Comparison of ENCODE assay signal across 26 mouse cellular contexts in genomic region chr6:34906125-34906524, GRCm38 (mm10). TPM values are rescaled to one million over a fixed set of nuclear protein-coding genes. Genes with fewer than 3 reads are reported as not detected.
DNase-seq lines count a peak whose midpoint lies in the region; ATAC-seq and TF ChIP-seq lines count a peak whose summit lies in the region.
"Had no signal": no experiment of that assay in that cellular context is flagged by ENCODE, and none has a peak within 500 bp of the region (broad histone marks: within the 10 kb centered on the region; RNA-seq: fewer than 3 reads in every experiment).

No protein-coding gene starts in this region.

- no peak overlapping the region for H3K4me3 ChIP-seq in gastrocnemius, adult 2 months
- no peak overlapping the region for H3K4me3 ChIP-seq in kidney, postnatal 0 days (replicated peaks; ENCODE audit: low read depth, low read length)
- no peak overlapping the region for H3K4me3 ChIP-seq in kidney, embryonic 15.5 days (replicated peaks)
- H3K4me3 ChIP-seq in stomach, postnatal 0 days (ENCODE audit: low read depth, low read length), result no peak overlapping the region
- H3K4me3 ChIP-seq: embryonic facial prominence, embryonic 15.5 days; forebrain, embryonic 10.5 days; hindbrain, embryonic 13.5 days; midbrain, embryonic 12.5 days; myocyte; stomach, embryonic 15.5 days had no signal

- no peak for TF ChIP-seq CTCF in gastrocnemius, adult 2 months (IDR thresholded peaks at IDR 0.05)
- TF ChIP-seq CTCF in kidney, postnatal 0 days (IDR thresholded peaks at IDR 0.05; ENCODE audit: low read depth), result peak; percentile 25; the same call in 1 of the 2 replicates
- peak; percentile 35 for TF ChIP-seq CTCF in stomach, postnatal 0 days (IDR thresholded peaks at IDR 0.05; ENCODE audit: low read depth)

- H3K27ac ChIP-seq in gastrocnemius, adult 2 months, result peak overlapping the region; percentile 69
- H3K27ac ChIP-seq in kidney, postnatal 0 days, result no peak overlapping the region
- H3K27ac ChIP-seq in kidney, embryonic 15.5 days, result no peak overlapping the region
- H3K27ac ChIP-seq in stomach, postnatal 0 days (replicated peaks), result no peak overlapping the region
- H3K27ac ChIP-seq: embryonic facial prominence, embryonic 15.5 days; forebrain, embryonic 10.5 days; hindbrain, embryonic 13.5 days; midbrain, embryonic 12.5 days; stomach, embryonic 15.5 days had no signal

- H3K9ac ChIP-seq in kidney, postnatal 0 days (ENCODE audit: low read depth, low read length), result no peak overlapping the region
- H3K9ac ChIP-seq in kidney, embryonic 15.5 days, result no peak overlapping the region
- H3K9ac ChIP-seq in stomach, postnatal 0 days (ENCODE audit: low read length), result no peak overlapping the region
- H3K9ac ChIP-seq: embryonic facial prominence, embryonic 15.5 days; hindbrain, embryonic 13.5 days; lung, embryonic 14.5 days; midbrain, embryonic 12.5 days; stomach, embryonic 15.5 days had no signal

- H3K4me1 ChIP-seq in kidney, postnatal 0 days (replicated peaks; ENCODE audit: insufficient read depth, low read length), result no peaks in the 10 kb centered on the region
- peaks cover 37% of the 10 kb centered on the region for H3K4me1 ChIP-seq in kidney, embryonic 15.5 days
- H3K4me1 ChIP-seq in stomach, postnatal 0 days (replicated peaks; ENCODE audit: control insufficient read depth, insufficient read depth), result no peaks in the 10 kb centered on the region

- no peak overlapping the region for H3K4me2 ChIP-seq in kidney, postnatal 0 days (ENCODE audit: low read length)
- no peak overlapping the region for H3K4me2 ChIP-seq in kidney, embryonic 15.5 days
- no peak overlapping the region for H3K4me2 ChIP-seq in stomach, postnatal 0 days (replicated peaks; ENCODE audit: low read depth)
- H3K4me2 ChIP-seq: embryonic facial prominence, embryonic 15.5 days; hindbrain, embryonic 13.5 days; lung, embryonic 14.5 days; midbrain, embryonic 12.5 days; stomach, embryonic 15.5 days had no signal

- DNase-seq in gastrocnemius, adult 2 months, result no peak
- DNase-seq in gastrocnemius, postnatal 10 days, result no peak
- DNase-seq in kidney, postnatal 0 days (ENCODE audit: low spot score), result no peak
- peak; percentile 18 for DNase-seq in thymus, postnatal 0 days (ENCODE audit: low spot score)
- DNase-seq in thymus, postnatal 25 days, result no peak
- no peak for DNase-seq in stomach, postnatal 0 days (ENCODE audit: low spot score)
- DNase-seq in neural tube, embryonic 10.5 days (ENCODE audit: extremely low spot score, low spot score), result no peak
- DNase-seq: adrenal gland, postnatal 25 days; cerebellum, adult 2 months; cerebellum, postnatal 36 days; layer of hippocampus, adult 9-11 months; lung, embryonic 14.5 days; thymus, adult 2 months had no signal

- intact Hi-C loops in gastrocnemius, adult 2 months (cut with DNase I), result no loop called here

- H3K27me3 ChIP-seq in kidney, postnatal 0 days (ENCODE audit: insufficient read depth, low read length), result no peaks in the 10 kb centered on the region
- no peaks in the 10 kb centered on the region for H3K27me3 ChIP-seq in kidney, embryonic 15.5 days
- no peaks in the 10 kb centered on the region for H3K27me3 ChIP-seq in stomach, postnatal 0 days (ENCODE audit: control insufficient read depth, insufficient read depth, low read length)
- H3K27me3 ChIP-seq: embryonic facial prominence, embryonic 15.5 days; hindbrain, embryonic 13.5 days; midbrain, embryonic 12.5 days; stomach, embryonic 15.5 days had no signal

- no peak for ATAC-seq in kidney, postnatal 0 days (replicated peaks; ENCODE audit: low FRiP score, low read depth)
- ATAC-seq in kidney, embryonic 15.5 days (replicated peaks; ENCODE audit: low FRiP score), result no peak
- no peak for ATAC-seq in stomach, postnatal 0 days (ENCODE audit: low FRiP score, low TSS enrichment)

- peaks cover 33% of the 10 kb centered on the region for H3K36me3 ChIP-seq in kidney, postnatal 0 days (ENCODE audit: insufficient read depth, low read length)
- peaks cover 65% of the 10 kb centered on the region for H3K36me3 ChIP-seq in kidney, embryonic 15.5 days
- H3K36me3 ChIP-seq in stomach, postnatal 0 days (ENCODE audit: control insufficient read depth, insufficient read depth, low read length), result peaks cover 7% of the 10 kb centered on the region; the same call in 1 of the 2 replicates

- H3K9me3 ChIP-seq in kidney, postnatal 0 days (replicated peaks; ENCODE audit: low read length), result no peaks in the 10 kb centered on the region
- H3K9me3 ChIP-seq in kidney, embryonic 15.5 days (replicated peaks), result no peaks in the 10 kb centered on the region
- H3K9me3 ChIP-seq in stomach, postnatal 0 days (ENCODE audit: control insufficient read depth, low read length), result no peaks in the 10 kb centered on the region
- H3K9me3 ChIP-seq: embryonic facial prominence, embryonic 15.5 days; forebrain, embryonic 10.5 days; G1E; hindbrain, embryonic 13.5 days; midbrain, embryonic 12.5 days; stomach, embryonic 15.5 days had no signal

- WGBS in kidney, postnatal 0 days, result 65% methylated on average over 2 of the region's 2 CpGs
- 78% methylated on average over 2 of the region's 2 CpGs for WGBS in kidney, embryonic 15.5 days
- 40% methylated on average over 2 of the region's 2 CpGs for WGBS in stomach, postnatal 0 days

- TF ChIP-seq EP300 in stomach, postnatal 0 days (optimal IDR thresholded peaks at IDR 0.05), result no peak

RNA-seq across cellular contexts. Expression of gene Wdr91, which starts 4.6 kb away (rescaled TPM):
- total RNA-seq in gastrocnemius, adult 2 months (2021), result 1 to 10 TPM; 5.2 to 8.0 TPM
- 10 to 100 TPM; 12.0 to 15.6 TPM for total RNA-seq in gastrocnemius, postnatal 10 days (2021)
- polyA plus RNA-seq in kidney, postnatal 0 days (2015; fragmentation: Nextera tagmentation; extraction: Ambion mirVana), result 10.2 and 10.6 TPM in 2 replicates
- 9.9 and 11.8 TPM in 2 replicates for polyA plus RNA-seq in kidney, embryonic 15.5 days (2015; fragmentation: Nextera tagmentation; extraction: Ambion mirVana)
- 15.4 and 17.6 TPM in 2 replicates for polyA plus RNA-seq in thymus, postnatal 0 days (2015; fragmentation: Nextera tagmentation; extraction: Ambion mirVana)
- 4.5 and 5.0 TPM in 2 replicates for polyA plus RNA-seq in stomach, postnatal 0 days (2015; fragmentation: Nextera tagmentation; extraction: Ambion mirVana)

RNA-seq across cellular contexts. Expression of gene Stra8, which starts 13.8 kb away (rescaled TPM):
- not detected for total RNA-seq in gastrocnemius, adult 2 months (2021)
- total RNA-seq in gastrocnemius, postnatal 10 days (2021), result not detected
- not detected in 2 replicates for polyA plus RNA-seq in kidney, postnatal 0 days (2015; fragmentation: Nextera tagmentation; extraction: Ambion mirVana)
- not detected in 2 replicates for polyA plus RNA-seq in kidney, embryonic 15.5 days (2015; fragmentation: Nextera tagmentation; extraction: Ambion mirVana)
- 1.6 and 2.0 TPM in 2 replicates for polyA plus RNA-seq in thymus, postnatal 0 days (2015; fragmentation: Nextera tagmentation; extraction: Ambion mirVana)
- 0.10 TPM in 1 of 2 replicates, not detected in the other for polyA plus RNA-seq in stomach, postnatal 0 days (2015; fragmentation: Nextera tagmentation; extraction: Ambion mirVana)
- total RNA-seq: adrenal gland, postnatal 25 days; gastrocnemius, postnatal 36 days; left cerebral cortex, adult 8-10 months; neutrophil, adult 5-6 weeks had no signal
- polyA plus RNA-seq: cerebellum, adult 2 months; embryonic facial prominence, embryonic 15.5 days; forebrain, embryonic 10.5 days; G1E; hindbrain, embryonic 13.5 days; intestine, embryonic 14.5 days; limb, embryonic 11.5 days; lung, embryonic 14.5 days; midbrain, embryonic 12.5 days; myocyte; stomach, embryonic 15.5 days had no signal

RNA-seq across cellular contexts. Expression of gene Cyren, which starts 28.3 kb away (rescaled TPM):
- total RNA-seq in gastrocnemius, adult 2 months (2021), result 1 to 10 TPM; 2.8 to 3.7 TPM
- total RNA-seq in gastrocnemius, postnatal 10 days (2021), result 1 to 10 TPM; 5.6 TPM
- polyA plus RNA-seq in kidney, postnatal 0 days (2015; fragmentation: Nextera tagmentation; extraction: Ambion mirVana), result 9.6 and 9.9 TPM in 2 replicates
- 11.9 and 15.6 TPM in 2 replicates for polyA plus RNA-seq in kidney, embryonic 15.5 days (2015; fragmentation: Nextera tagmentation; extraction: Ambion mirVana)
- polyA plus RNA-seq in thymus, postnatal 0 days (2015; fragmentation: Nextera tagmentation; extraction: Ambion mirVana), result 14.5 and 15.1 TPM in 2 replicates
- polyA plus RNA-seq in stomach, postnatal 0 days (2015; fragmentation: Nextera tagmentation; extraction: Ambion mirVana), result 5.8 and 5.9 TPM in 2 replicates

RNA-seq across cellular contexts. Expression of gene Tmem140, which starts 43.2 kb away (rescaled TPM):
- total RNA-seq in gastrocnemius, adult 2 months (2021), result 10 to 100 TPM; 26.4 to 32.9 TPM
- total RNA-seq in gastrocnemius, postnatal 10 days (2021), result 10 to 100 TPM; 12.6 to 12.9 TPM
- polyA plus RNA-seq in kidney, postnatal 0 days (2015; fragmentation: Nextera tagmentation; extraction: Ambion mirVana), result 6.2 and 7.3 TPM in 2 replicates
- polyA plus RNA-seq in kidney, embryonic 15.5 days (2015; fragmentation: Nextera tagmentation; extraction: Ambion mirVana), result 1.9 and 2.3 TPM in 2 replicates
- 8.4 and 10.0 TPM in 2 replicates for polyA plus RNA-seq in thymus, postnatal 0 days (2015; fragmentation: Nextera tagmentation; extraction: Ambion mirVana)
- 7.8 and 8.3 TPM in 2 replicates for polyA plus RNA-seq in stomach, postnatal 0 days (2015; fragmentation: Nextera tagmentation; extraction: Ambion mirVana)
